Mouse (Mus musculus): ENCODE data around the gene Otud4.

DNA sequence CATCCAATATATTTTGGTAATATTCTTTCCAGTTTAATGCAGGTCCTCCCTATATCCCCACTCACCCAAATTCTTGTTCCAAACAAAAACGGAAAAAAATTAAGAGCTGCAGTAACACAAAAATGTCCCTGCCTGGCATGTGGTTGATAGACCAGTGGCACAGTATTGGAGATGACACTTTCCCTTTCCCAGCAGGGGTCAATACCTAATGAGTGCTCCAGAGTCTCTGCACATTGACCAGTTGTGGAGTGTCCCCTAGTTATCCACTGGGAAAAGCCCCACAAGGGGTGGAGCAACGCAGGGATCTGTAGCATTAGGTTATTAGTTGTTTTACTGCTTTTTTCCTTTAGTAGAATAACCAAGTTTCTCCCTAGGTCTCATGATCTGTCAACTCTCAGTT is 41.5 kb downstream of the Otud4 start:
- no peak for TF ChIP-seq POLR2A (IDR thresholded peaks at IDR 0.05; ENCODE audit: low read depth, low read length)
- no peak for TF ChIP-seq CTCF (IDR thresholded peaks at IDR 0.05; ENCODE audit: borderline replicate concordance, insufficient read depth, low read length)

Measured in embryonic fibroblast, embryonic 13.5 days (primary cell).